Mouse (Mus musculus) megakaryocyte progenitor cell, adult 5-6 weeks (primary cell): ENCODE measurements around the gene Ptpn12. TPM values are rescaled to one million over a fixed set of nuclear protein-coding genes. Genes with fewer than 3 reads are reported as not detected.

Experiments
- ATAC-seq: replicated peaks from 2 replicates; pipeline ENCODE4 v1.8.0; 2016; ENCODE audit warnings: mild to moderate bottlenecking, moderate TSS enrichment, inconsistent platforms; ENCODE audit not compliant: poor library complexity
- total RNA-seq, 2 experiments: library from RNA; stranded (forward) in 1 of 2; stranded (reverse) in 1 of 2; fragments of 157-497, 149-512 nt in 1 of 2; fragments of 200-1000 nt in 1 of 2; gene quantifications; 2 replicates each; pipeline versions ENCODE4 v1.2.3 to v1.2.4; 2015 to 2017

Gene Ptpn12
- total RNA-seq, 2 experiments from 2014 or later, result 24.4 to 71.3 TPM

GRCm38 (mm10) chr5:21032626-21033025, 23.1 kb downstream of the Ptpn12 start:
- no peak for ATAC-seq

DNA sequence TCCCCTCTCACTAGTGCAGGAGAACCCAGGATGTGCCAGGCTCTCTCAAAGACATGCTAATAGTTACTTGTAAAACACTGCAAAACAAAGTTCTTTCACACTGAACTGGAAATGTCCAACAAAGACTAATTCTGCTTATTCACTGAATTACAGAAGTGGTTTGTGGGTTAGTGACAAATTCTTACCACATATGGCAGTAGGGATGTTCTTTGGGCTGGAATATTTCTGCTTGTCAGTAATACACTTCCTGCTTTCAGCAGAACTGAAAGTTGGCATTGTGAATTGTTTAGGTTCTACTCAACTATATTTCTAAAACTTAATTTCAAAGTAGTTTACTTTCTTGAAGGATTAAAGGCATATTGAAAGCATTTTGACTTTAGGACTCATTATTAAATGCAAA, 25.5 kb downstream of the Ptpn12 start:
- ATAC-seq, result peak; percentile 97

- peak; percentile 87 for ATAC-seq
Observed at GRCm38 (mm10) chr5:21017075-21017474, 38.6 kb downstream of the Ptpn12 start.

GRCm38 (mm10) chr5:21010908-21011307, 44.8 kb downstream of the Ptpn12 start:
- no peak for ATAC-seq

- ATAC-seq, result peak; percentile 84
Observed at GRCm38 (mm10) chr5:21002723-21003122, 53.0 kb downstream of the Ptpn12 start.

GRCm38 (mm10) chr5:21001622-21002315, 53.9 kb downstream of the Ptpn12 start:
- peak; percentile 9 for ATAC-seq

DNA sequence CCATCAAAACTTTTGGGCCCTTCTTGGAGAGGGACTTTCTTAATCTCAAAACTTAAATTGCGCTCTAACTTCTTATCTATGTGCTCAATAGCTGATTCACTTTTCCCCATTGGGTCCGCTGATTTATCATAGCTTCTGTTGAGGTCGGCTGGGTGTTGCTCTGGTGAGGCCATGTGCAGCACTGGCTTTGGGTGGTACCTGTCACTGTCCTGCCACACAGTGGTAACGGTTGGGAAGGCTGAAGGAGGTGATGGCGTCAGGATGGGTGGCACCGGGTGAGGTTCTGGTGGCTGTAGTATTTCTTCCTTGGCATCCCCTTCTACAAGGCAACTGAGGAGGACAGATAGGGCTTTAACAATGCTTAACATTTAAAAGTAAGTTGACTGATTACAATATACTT, 57.3 kb downstream of the Ptpn12 start:
- peak; percentile 68 for ATAC-seq

DNA sequence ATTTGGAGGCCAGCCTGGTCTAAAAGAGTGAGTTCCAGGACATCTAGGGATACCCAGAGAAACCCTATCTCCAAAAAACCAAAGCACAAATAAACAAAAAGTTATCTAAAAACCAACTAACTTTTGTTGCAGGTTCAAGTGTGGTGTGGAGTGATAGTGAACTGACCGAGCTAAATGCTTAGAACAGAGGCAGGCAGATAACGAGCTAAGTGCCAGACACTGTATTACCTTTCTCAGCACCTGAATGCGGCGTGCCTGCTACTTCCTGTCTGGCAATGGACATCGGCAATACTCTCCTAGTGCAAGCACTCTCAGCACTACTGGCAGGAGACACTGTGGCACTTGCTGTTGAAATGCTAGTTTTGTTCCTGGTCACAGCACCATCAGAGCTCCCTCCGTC, 58.2 kb downstream of the Ptpn12 start:
- peak; percentile 35 for ATAC-seq

GRCm38 (mm10) chr5:20990062-20990809, 65.5 kb downstream of the Ptpn12 start:
- ATAC-seq, result no peak

DNA sequence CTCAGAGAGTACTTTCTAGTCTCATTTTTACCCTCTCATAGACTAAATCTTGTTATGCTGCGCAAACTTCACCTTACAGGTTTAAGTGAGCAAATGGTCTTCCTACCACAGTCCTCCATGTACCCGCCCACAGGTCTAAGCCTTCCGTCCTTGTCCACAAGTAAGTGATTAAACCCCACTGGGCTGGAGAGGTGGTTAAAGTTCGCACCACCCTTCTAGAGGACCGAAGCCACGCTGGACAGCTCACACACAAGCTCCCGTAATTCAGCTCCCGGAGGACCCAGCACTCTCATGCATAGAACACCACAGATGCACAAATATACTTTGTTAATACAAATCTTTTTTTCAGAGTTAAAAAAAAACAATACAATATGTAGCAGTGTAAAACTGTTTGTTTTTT, 69.4 kb downstream of the Ptpn12 start:
- ATAC-seq, result no peak

DNA sequence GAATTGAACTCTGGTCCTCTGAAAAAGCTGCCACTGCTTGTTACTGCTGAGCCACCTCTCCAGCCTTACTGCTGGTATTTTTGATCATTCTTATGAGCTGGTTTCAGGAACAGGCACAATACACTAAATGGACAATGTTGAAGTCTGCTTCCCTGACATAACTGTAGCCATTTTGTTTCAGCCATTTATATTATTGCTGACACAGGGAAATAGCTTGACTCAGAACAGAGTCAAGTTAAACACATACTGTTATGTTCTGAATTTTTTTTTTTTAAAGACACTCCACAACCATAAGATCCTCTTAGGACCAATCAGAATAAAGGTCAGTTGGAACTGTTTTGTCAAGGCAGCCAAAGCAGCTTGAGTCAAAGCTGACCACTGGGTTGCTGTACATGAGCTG, 72.2 kb downstream of the Ptpn12 start:
- ATAC-seq, result no peak

GRCm38 (mm10) chr5:20974690-20975089, 81.0 kb downstream of the Ptpn12 start:
- 0 out of 2 replicates have a peak, but pooled peaks have one; percentile 19 for ATAC-seq

DNA sequence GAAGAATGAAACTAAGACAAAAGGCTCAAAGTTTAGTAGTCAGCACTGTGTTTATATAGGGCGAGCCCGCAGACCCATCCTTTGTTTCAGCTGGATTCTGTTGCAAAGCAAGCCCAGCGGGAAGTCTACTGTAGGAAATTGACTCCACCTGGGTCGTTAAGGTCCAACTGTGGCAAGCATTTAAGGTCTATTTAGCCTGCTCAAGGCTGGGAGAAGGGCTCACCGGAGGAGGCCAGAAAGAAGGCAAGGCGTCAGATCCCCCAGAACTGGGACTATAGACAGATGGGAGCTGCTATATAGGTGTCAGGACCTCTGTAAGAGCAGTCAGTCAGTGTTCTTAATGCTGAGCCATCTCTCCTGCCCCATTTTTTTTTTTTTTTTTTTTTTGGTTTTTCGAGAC, 81.7 kb downstream of the Ptpn12 start:
- ATAC-seq, result no peak

- peak; percentile 91 for ATAC-seq
Observed at GRCm38 (mm10) chr5:20973069-20973468, 82.6 kb downstream of the Ptpn12 start.

DNA sequence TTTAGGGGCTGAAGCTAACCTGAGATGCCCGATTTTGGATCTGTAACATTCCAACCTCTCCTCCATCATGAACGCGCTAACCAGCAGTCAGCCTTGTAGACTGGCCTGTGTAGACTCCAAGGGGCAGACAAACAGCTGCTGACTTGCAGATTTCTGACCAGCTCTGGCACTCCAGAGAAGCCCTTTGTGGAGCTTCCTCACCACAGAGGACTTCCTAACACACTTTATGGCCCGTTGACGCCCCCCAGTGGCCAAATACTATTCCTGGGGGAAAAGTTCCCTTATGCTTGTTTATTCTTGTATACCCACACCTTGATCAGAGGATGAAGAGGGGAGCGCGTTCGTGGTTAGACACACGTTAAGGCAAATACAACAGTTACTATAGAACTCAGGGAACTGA, 86.7 kb downstream of the Ptpn12 start:
- peak; percentile 69 for ATAC-seq

DNA sequence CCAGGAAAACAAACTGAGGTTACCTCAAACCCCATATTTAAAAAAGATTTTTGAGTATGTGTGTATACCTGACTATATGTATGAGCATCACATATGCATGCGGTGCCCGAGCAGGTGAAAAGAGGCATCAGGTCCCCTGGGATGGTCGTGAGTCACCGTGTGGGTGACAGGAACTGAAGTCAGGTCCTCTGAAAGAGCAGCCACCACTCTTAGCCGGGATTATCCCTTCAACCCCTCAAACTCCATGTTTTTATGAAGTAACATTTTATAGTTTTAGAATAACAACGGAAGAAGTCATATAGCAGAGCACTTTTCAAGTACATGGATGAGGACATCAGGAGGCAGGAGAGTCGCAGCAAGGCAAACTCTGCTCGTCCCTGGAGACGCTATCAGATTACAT, 87.2 kb downstream of the Ptpn12 start:
- ATAC-seq, result no peak

DNA sequence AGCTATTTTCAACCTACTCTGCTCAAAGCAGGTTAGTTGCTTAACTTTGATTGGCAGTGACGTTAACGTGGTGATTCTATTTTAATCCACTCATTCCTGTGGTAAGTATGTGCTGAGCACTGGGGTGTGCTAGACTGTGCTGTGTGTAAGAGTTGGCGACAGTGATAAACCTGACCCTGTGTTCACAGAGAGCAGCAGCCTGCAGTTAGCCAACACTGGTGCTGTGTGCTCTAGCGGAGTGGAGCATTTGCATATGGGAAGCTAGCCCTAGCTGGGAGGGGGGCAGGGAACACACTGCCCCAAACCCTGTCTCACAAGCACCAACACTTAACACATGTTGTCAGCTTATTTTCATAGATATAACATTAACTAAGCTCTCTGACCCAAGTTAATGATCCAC, 87.8 kb downstream of the Ptpn12 start:
- peak; percentile 78 for ATAC-seq

- no peak for ATAC-seq
Observed at GRCm38 (mm10) chr5:20964446-20964845, 91.3 kb downstream of the Ptpn12 start.

DNA sequence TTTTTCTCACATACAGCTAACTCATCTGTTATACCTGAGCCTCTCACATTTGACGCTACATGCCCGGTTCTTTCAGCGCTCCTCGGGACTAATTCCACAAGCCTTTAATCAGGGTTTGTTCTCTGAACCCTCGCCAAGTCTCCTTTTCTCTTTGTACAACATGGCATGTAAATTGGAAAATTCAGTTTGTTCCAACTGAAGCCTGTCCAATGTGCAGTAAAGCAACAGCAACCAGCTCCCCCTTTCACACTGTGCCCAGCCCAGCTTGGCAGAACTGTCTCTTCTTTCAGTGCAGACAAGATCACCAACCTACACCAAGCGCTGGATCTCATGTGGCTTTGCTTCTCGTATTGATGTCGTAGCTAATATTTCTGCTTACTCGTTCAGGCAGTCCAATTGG, 92.4 kb downstream of the Ptpn12 start:
- ATAC-seq, result no peak

DNA sequence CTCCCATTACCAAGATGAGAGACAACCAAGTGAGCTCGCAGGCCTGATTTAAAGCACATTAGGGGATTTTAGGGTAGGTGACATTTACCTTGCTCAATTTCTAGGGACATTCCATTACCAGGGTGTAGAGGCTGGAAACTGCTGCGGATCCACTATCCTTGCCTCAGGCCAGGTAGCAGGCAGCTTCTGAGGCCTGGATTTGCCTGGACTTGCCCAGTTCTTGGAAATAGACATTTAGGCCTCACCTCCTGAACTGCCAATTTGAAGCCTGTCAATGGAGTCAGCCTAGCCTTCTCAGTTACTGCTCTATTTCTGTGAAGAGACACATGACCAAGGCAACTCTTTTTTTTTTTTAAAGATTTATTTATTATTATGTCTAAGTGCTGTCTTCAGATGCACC, 94.8 kb downstream of the Ptpn12 start:
- no peak for ATAC-seq

DNA sequence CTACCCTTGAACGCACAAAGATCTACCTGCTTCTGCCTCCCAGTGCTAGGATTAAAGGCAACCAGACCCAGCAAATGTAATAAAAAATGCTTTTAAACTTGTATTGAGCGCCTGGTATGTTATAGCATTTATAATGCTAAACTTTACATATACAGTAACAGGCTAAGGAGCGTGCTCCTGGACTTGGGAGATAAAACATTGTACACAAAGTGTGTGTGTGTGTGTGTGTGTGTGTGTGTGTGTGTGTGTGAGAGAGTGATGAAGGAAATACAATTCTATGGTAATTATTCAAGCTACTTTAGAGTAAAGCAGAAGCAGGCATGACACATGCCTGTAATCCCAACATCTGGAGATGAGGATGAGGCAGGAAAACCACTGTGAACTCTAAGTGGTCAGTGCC, 99.4 kb downstream of the Ptpn12 start, which contains the start of gene Rsbn1l:
Rsbn1l (minus strand) TSS at position 101 of the 400 bp plus-strand sequence.
- no peak for ATAC-seq

DNA sequence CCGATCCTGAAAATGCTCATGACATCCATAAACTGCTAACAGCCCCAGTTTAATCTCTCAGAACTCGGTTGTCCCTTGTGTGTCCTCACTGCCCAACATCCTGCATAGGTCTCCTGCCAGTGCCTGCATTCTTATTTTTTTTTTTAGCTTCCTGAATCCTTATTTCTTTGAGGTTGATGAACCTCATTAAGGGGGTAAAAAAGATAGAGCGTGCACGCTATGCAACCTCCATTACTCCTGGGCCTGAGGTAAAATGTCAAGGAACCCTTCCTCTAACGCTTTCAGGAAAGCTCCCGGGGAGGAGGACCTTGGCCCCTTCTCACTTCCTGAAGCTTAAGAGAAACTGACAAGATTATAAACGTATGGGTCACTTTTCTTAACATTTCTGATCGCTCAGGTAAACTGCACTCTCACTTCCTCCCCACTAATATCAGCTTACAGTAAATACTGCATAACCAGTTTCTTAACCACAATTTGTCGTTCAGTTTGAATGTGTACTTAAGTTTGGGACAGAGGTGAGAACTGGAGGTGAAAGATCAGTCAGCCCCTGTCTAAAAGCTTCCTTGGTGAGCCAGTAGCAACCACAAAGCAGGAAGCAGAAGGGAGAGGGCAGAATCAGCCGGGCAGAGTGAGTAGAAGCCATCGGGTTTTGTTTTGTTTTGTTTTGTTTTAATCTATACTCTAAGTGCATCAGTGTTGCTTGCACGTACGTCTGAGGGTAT, 100.4 kb downstream of the Ptpn12 start:
- ATAC-seq, result peak; percentile 24
